Comparison of ENCODE assay signal across 29 mouse cellular contexts in genomic region chr13:35151629-35152028, GRCm38 (mm10).
"Had no signal": no experiment of that assay in that cellular context is flagged by ENCODE, and none has a peak within 500 bp of the region (broad histone marks: within the 10 kb centered on the region; RNA-seq: fewer than 3 reads in every experiment).

No protein-coding gene starts in this region.

- H3K9ac ChIP-seq: embryonic facial prominence, embryonic 12.5 days; embryonic facial prominence, embryonic 13.5 days; embryonic facial prominence, embryonic 15.5 days; forebrain, embryonic 12.5 days; forebrain, embryonic 13.5 days; forebrain, embryonic 15.5 days; forebrain, postnatal 0 days had no signal

- ATAC-seq: forebrain, embryonic 13.5 days; forebrain, embryonic 14.5 days; forebrain, embryonic 15.5 days; forebrain, embryonic 16.5 days; forebrain, postnatal 0 days had no signal

- H3K4me3 ChIP-seq: embryonic facial prominence, embryonic 10.5 days; embryonic facial prominence, embryonic 12.5 days; embryonic facial prominence, embryonic 13.5 days; embryonic facial prominence, embryonic 15.5 days; erythroblast, embryonic 14.5 days; forebrain, embryonic 10.5 days; forebrain, embryonic 12.5 days; forebrain, embryonic 13.5 days; forebrain, embryonic 15.5 days; gastrocnemius, adult 2 months; heart, adult 2 months had no signal

- H3K4me1 ChIP-seq: embryonic facial prominence, embryonic 10.5 days; embryonic facial prominence, embryonic 12.5 days; embryonic facial prominence, embryonic 13.5 days; embryonic facial prominence, embryonic 15.5 days; forebrain, embryonic 10.5 days; forebrain, embryonic 12.5 days; forebrain, embryonic 13.5 days; forebrain, embryonic 15.5 days had no signal

- H3K27me3 ChIP-seq: embryonic facial prominence, embryonic 12.5 days; embryonic facial prominence, embryonic 13.5 days; embryonic facial prominence, embryonic 15.5 days; forebrain, embryonic 12.5 days; forebrain, embryonic 13.5 days; forebrain, embryonic 15.5 days had no signal

- DNase-seq: cerebellum, adult 2 months; cerebellum, adult 8-10 months; cerebellum, adult 9-10 months; cerebellum, adult 9-11 months; cerebellum, postnatal 10 days; cerebellum, postnatal 14 days; cerebellum, postnatal 25 days; cerebellum, postnatal 36 days; embryo, embryonic 11 days; forebrain, postnatal 0 days; gastrocnemius, adult 2 months; gastrocnemius, postnatal 10 days; gastrocnemius, postnatal 14 days; gastrocnemius, postnatal 25 days; gastrocnemius, postnatal 36 days; heart, adult 11 months; heart, adult 18-20 months; heart, adult 2 months had no signal

- H3K4me2 ChIP-seq: embryonic facial prominence, embryonic 12.5 days; embryonic facial prominence, embryonic 13.5 days; embryonic facial prominence, embryonic 15.5 days; forebrain, embryonic 12.5 days; forebrain, embryonic 13.5 days; forebrain, embryonic 15.5 days had no signal

- H3K27ac ChIP-seq: embryonic facial prominence, embryonic 10.5 days; embryonic facial prominence, embryonic 12.5 days; embryonic facial prominence, embryonic 13.5 days; embryonic facial prominence, embryonic 15.5 days; forebrain, embryonic 10.5 days; forebrain, embryonic 12.5 days; forebrain, embryonic 13.5 days; forebrain, embryonic 15.5 days; gastrocnemius, adult 2 months; heart, adult 2 months had no signal

- H3K36me3 ChIP-seq: embryonic facial prominence, embryonic 10.5 days; embryonic facial prominence, embryonic 12.5 days; embryonic facial prominence, embryonic 13.5 days; embryonic facial prominence, embryonic 15.5 days; forebrain, embryonic 10.5 days; forebrain, embryonic 12.5 days; forebrain, embryonic 15.5 days had no signal

- H3K9me3 ChIP-seq: embryonic facial prominence, embryonic 10.5 days; embryonic facial prominence, embryonic 12.5 days; embryonic facial prominence, embryonic 13.5 days; embryonic facial prominence, embryonic 15.5 days; forebrain, embryonic 10.5 days; forebrain, embryonic 12.5 days; forebrain, embryonic 13.5 days; forebrain, embryonic 15.5 days had no signal
